Mouse (Mus musculus) embryonic facial prominence, embryonic 14.5 days (tissue): ENCODE results near the gene Mybph. TPM values are rescaled to one million over a fixed set of nuclear protein-coding genes. Genes with fewer than 3 reads are reported as not detected.

Source experiments
- ATAC-seq: fragments of 200-750 bp; cut with Nextera tagmentation; 2 replicates; pipeline ENCODE4 v1.8.0; 2017; ENCODE audit warnings: low read depth, moderate number of reproducible peaks, moderate TSS enrichment
- DNase-seq: peaks from one replicate; pipeline ENCODE4 v3.0.0-alpha.2; 2015; ENCODE audit warnings: low spot score
- H3K27ac ChIP-seq: fragments of 300-500 bp; sonication (generic); replicated peaks from 2 replicates; pipeline ENCODE4 v1.5.1; 2014; ENCODE audit warnings: low read depth, mild to moderate bottlenecking, low read length, moderate library complexity
- H3K27me3 ChIP-seq: fragments of 300-500 bp; sonication (generic); replicated peaks from 2 replicates; pipeline ENCODE4 v1.6.1; 2014; ENCODE audit warnings: low read length; ENCODE audit not compliant: control insufficient read depth, insufficient read depth
- H3K36me3 ChIP-seq: fragments of 300-500 bp; sonication (generic); 2 replicates; pipeline ENCODE4 v1.6.1; 2014; ENCODE audit warnings: low read length, mixed read lengths; ENCODE audit not compliant: control insufficient read depth, insufficient read depth
- H3K4me1 ChIP-seq: fragments of 300-500 bp; sonication (generic); 2 replicates; pipeline ENCODE4 v1.6.1; 2014; ENCODE audit warnings: antibody characterized with exemption, low read length; ENCODE audit not compliant: control insufficient read depth, insufficient read depth
- H3K4me2 ChIP-seq: fragments of 300-500 bp; sonication (generic); 2 replicates; pipeline ENCODE4 v1.6.1; 2014; ENCODE audit warnings: low read depth, mild to moderate bottlenecking, low read length, moderate library complexity, mixed read lengths
- H3K4me3 ChIP-seq: fragments of 300-500 bp; sonication (generic); 2 replicates; pipeline ENCODE4 v1.5.1; 2014; ENCODE audit warnings: low read depth, mild to moderate bottlenecking, low read length
- H3K9ac ChIP-seq: fragments of 300-500 bp; sonication (generic); 2 replicates; pipeline ENCODE4 v1.6.1; 2014; ENCODE audit warnings: low read depth, mild to moderate bottlenecking, low read length, moderate library complexity, mixed read lengths
- H3K9me3 ChIP-seq: fragments of 300-500 bp; sonication (generic); 2 replicates; pipeline ENCODE4 v1.6.1; 2016; ENCODE audit warnings: low read length; ENCODE audit not compliant: control insufficient read depth
- WGBS: fragments of 180-500 bp; shearing (Covaris S2); extraction: QIAGEN DNeasy Blood & Tissue Kit; methylation state at CpG from one replicate; pipeline ENCODE4 v1.1.7; 2014; 5-methylcytosine and 5-hydroxymethylcytosine counted together
- polyA plus RNA-seq: library from polyadenylated mRNA; unstranded; fragments of >200 nt; fragmentation: Nextera tagmentation; extraction: Ambion mirVana; gene quantifications from 2 replicates; pipeline ENCODE4 v1.2.1, GENCODE M21; 2014

The Mybph gene
- polyA plus RNA-seq, 1 experiment from 2014 or later: 157 TPM

DNA sequence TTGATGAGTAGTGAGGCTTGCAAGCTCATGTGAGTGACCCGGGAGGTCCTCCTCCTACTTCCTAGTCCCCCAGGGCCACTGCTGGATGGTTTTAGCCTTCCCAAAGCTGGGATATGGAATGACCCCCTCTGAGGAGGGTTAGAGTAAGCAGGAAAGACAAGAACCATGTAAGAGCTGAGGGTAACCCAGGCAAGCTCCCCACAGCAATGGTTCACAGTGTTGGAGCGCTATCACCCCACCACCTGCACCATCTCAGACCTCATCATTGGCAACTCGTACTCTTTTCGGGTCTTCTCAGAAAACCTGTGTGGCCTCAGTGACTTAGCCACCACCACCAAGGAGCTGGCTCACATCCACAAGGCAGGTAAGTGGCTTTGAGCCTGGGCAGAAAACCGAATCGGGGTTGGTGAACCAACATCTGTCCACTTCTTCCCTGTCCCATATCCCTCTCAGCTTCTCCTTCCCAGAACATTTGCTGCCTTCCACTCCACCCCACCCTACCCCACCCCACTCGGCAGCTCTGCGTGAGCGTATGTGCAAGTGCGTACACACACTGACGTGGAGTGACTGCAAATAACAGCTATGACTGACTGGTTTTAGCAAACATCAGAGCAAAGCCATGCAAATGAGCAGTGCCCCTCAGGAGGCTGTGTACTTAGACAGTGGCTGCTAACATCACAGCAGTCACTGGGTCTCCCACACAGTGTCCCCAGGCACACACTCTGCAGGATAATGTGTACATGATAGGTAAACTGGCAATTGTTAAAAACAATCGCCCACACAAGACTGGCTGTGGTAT, 5.1 kb downstream of the Mybph start:
- Histone ChIP-seq H3K4me2 (no peak overlapping the region), H3K4me1 (peaks cover 15% of the 10 kb centered on the region), H3K9ac (no peak overlapping the region), H3K4me3 (no peak overlapping the region), H3K27ac (no peak overlapping the region), H3K36me3 (no peaks in the 10 kb centered on the region), H3K27me3 (no peaks in the 10 kb centered on the region), H3K9me3 (no peaks in the 10 kb centered on the region)
- DNase-seq: no peak
- whole genome bisulfite sequencing: 81% methylated on average over 12 of the region's 12 CpGs
- no peak for ATAC-seq

- no peaks in the 10 kb centered on the region for H3K27me3 ChIP-seq
- no peak overlapping the region for H3K4me2 ChIP-seq
- H3K27ac ChIP-seq: no peak overlapping the region
- peaks cover 8% of the 10 kb centered on the region for H3K4me1 ChIP-seq
- H3K36me3 ChIP-seq: no peaks in the 10 kb centered on the region
- 57% methylated on average over 2 of the region's 2 CpGs for WGBS
- H3K4me3 ChIP-seq: no peak overlapping the region
- H3K9me3 ChIP-seq: no peaks in the 10 kb centered on the region
- no peak for ATAC-seq
- DNase-seq: no peak
- H3K9ac ChIP-seq: no peak overlapping the region
Observed at GRCm38 (mm10) chr1:134200481-134200880, 7.2 kb downstream of the Mybph start.

DNA sequence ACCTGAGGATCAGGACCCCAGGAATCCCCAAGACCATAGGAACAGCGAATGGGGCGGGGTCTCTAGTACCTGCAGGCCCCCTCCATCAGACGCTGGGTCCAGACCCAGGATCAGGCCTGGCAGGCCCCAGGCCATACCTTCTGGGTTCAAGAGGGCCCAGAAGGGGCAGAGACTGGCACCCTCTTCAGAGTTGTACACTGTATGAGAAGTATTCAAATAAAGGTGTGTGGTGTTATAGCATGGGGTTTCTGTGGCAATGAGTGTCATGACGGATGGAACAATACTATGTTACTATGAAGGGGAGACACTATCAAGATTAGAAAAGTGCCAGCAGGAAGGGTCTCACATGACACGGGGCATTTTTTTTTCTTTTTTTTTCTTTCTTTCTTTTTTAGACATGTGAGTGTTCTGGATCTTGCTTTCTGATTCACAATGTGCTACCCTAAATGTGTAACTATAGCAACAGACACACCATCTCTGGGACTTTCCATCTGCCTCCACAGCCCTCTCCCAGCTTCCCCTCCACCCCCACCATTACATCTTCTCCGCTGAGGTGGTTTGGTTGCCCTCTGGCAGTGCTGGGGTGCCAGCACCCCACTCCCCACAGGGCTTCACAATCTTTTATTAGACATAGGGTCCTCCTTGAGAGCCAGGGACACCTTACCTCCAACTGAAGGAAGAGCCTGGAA, 7.9 kb downstream of the Mybph start:
- Histone ChIP-seq H3K27ac (no peak overlapping the region), H3K4me1 (peaks cover 1% of the 10 kb centered on the region), H3K36me3 (no peaks in the 10 kb centered on the region), H3K9ac (no peak overlapping the region), H3K4me2 (no peak overlapping the region), H3K9me3 (no peaks in the 10 kb centered on the region), H3K27me3 (no peaks in the 10 kb centered on the region), H3K4me3 (no peak overlapping the region)
- WGBS: 81% methylated on average over 6 of the region's 6 CpGs
- ATAC-seq (no peak), DNase-seq (no peak)

DNA sequence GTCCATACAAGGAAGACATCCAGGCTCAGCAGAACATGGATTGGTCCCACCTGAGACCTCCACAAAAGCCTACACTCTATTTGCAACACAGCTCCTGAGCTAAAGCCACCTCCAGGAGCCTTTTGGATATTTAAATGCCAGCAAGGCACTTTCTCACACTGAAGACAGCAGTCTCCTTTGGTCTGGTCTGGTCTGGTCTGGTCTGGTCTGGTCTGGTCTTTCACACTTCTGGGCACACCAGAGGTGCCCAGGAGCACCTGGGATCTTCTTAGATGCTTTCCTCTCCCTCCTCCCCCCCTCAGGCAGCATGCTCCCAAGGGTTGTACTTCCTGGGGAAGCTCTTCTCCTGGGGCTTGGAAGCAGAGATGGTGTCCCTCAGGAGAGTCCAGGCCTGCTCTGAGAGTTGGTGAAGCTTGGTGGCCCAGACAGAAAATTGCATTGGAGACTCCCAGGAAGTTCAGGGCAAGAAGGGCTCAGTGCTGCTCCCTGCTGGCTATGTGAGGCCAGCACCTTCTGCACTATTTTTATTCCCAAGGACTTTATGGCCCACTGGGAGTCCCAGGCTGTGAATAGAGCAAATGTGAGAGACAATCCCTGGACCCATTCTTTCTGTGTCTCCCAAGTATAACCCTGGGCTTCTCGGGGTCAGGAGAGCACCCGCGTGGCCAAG, 8.6 kb downstream of the Mybph start:
- Histone ChIP-seq H3K4me3 (no peak overlapping the region), H3K4me2 (no peak overlapping the region), H3K36me3 (no peaks in the 10 kb centered on the region), H3K4me1 (no peaks in the 10 kb centered on the region), H3K9ac (no peak overlapping the region), H3K9me3 (no peaks in the 10 kb centered on the region), H3K27ac (no peak overlapping the region), H3K27me3 (no peaks in the 10 kb centered on the region)
- WGBS: 63% methylated on average over 3 of the region's 3 CpGs
- ATAC-seq: no peak
- no peak for DNase-seq

- Histone ChIP-seq H3K9me3 (no peaks in the 10 kb centered on the region), H3K27ac (no peak overlapping the region), H3K27me3 (no peaks in the 10 kb centered on the region), H3K9ac (no peak overlapping the region), H3K4me1 (no peaks in the 10 kb centered on the region), H3K4me2 (no peak overlapping the region), H3K36me3 (no peaks in the 10 kb centered on the region), H3K4me3 (no peak overlapping the region)
- DNase-seq: no peak
- no peak for ATAC-seq
- 83% methylated on average over 13 of the region's 13 CpGs for WGBS
Observed at GRCm38 (mm10) chr1:134204230-134204629, 11.0 kb downstream of the Mybph start.

GRCm38 (mm10) chr1:134205296-134206018, 12.2 kb downstream of the Mybph start:
- Histone ChIP-seq H3K9ac (no peak overlapping the region), H3K4me3 (no peak overlapping the region), H3K27ac (no peak overlapping the region), H3K9me3 (no peaks in the 10 kb centered on the region), H3K4me2 (no peak overlapping the region), H3K36me3 (no peaks in the 10 kb centered on the region), H3K4me1 (no peaks in the 10 kb centered on the region), H3K27me3 (no peaks in the 10 kb centered on the region)
- WGBS: 59% methylated on average over 9 of the region's 9 CpGs
- DNase-seq: no peak
- ATAC-seq: no peak

GRCm38 (mm10) chr1:134206085-134206484, 12.8 kb downstream of the Mybph start:
- 0 out of 2 replicates have a peak, but pooled peaks cover 1% of the 10 kb centered on the region for H3K4me1 ChIP-seq

GRCm38 (mm10) chr1:134210179-134210755, 17.0 kb downstream of the Mybph start:
- H3K4me2 ChIP-seq: no peak overlapping the region
- H3K27me3 ChIP-seq: no peaks in the 10 kb centered on the region
- H3K9ac ChIP-seq: no peak overlapping the region
- H3K4me3 ChIP-seq: no peak overlapping the region
- 0 out of 2 replicates have a peak, but pooled peaks cover 3% of the 10 kb centered on the region for H3K4me1 ChIP-seq
- no peaks in the 10 kb centered on the region for H3K36me3 ChIP-seq
- H3K9me3 ChIP-seq: no peaks in the 10 kb centered on the region
- H3K27ac ChIP-seq: no peak overlapping the region
- WGBS: 61% methylated on average over 6 of the region's 6 CpGs
- DNase-seq (no peak), ATAC-seq (no peak)

More at GRCm38 (mm10) chr1:134206085-134206484, 12.8 kb downstream of the Mybph start:
- Histone ChIP-seq H3K9me3 (no peaks in the 10 kb centered on the region), H3K27ac (no peak overlapping the region), H3K9ac (no peak overlapping the region), H3K4me3 (no peak overlapping the region), H3K36me3 (no peaks in the 10 kb centered on the region), H3K4me2 (no peak overlapping the region), H3K27me3 (no peaks in the 10 kb centered on the region)
- 41% methylated on average over 5 of the region's 5 CpGs for WGBS
- ATAC-seq (no peak), DNase-seq (no peak)
